Mouse (Mus musculus) heart, adult 2 months (tissue): ENCODE data around the gene Vps8. TPM values are rescaled to one million over a fixed set of nuclear protein-coding genes. Genes with fewer than 3 reads are reported as not detected.

Experiments
- DNase-seq, 2 experiments: peaks; one replicate each; pipeline ENCODE4 v3.0.0; 2021
- H3K27ac ChIP-seq: fragments of 200-600 bp; 2 replicates; pipeline ENCODE4 v1.8.1; 2022
- H3K27me3 ChIP-seq: fragments of 200-500 bp; 2 replicates; pipeline ENCODE4 v1.6.1; 2012; ENCODE audit warnings: mild to moderate bottlenecking, low read length, inconsistent platforms, mixed read lengths; ENCODE audit not compliant: control insufficient read depth, insufficient read depth
- H3K36me3 ChIP-seq: fragments of 200-500 bp; 2 replicates; pipeline ENCODE4 v1.6.1; 2012; ENCODE audit warnings: low read length, inconsistent platforms; ENCODE audit not compliant: control insufficient read depth, insufficient read depth
- H3K4me1 ChIP-seq: fragments of 200-500 bp; 2 replicates; pipeline ENCODE4 v1.6.1; 2011; ENCODE audit warnings: low read length; ENCODE audit not compliant: control insufficient read depth, insufficient read depth
- H3K4me3 ChIP-seq: fragments of 200-600 bp; 2 replicates; pipeline ENCODE4 v1.8.1; 2022
- H3K79me2 ChIP-seq: fragments of 200-500 bp; replicated peaks from 2 replicates; pipeline ENCODE4 v1.6.1; 2012; ENCODE audit warnings: mild to moderate bottlenecking, inconsistent platforms, low read length, moderate library complexity, mixed read lengths; ENCODE audit not compliant: control insufficient read depth, insufficient read depth
- H3K9ac ChIP-seq: fragments of 200-500 bp; 2 replicates; pipeline ENCODE4 v1.6.1; 2012; ENCODE audit warnings: low read depth, mild to moderate bottlenecking, control low read depth, inconsistent platforms, low read length, mixed read lengths
- CTCF ChIP-seq: fragments of 200-600 bp; IDR thresholded peaks from 2 replicates; pipeline ENCODE4 v1.8.1; 2022; ENCODE audit warnings: antibody characterized with exemption, mild to moderate bottlenecking, moderate library complexity
- EP300 ChIP-seq: fragments of 200-500 bp; IDR thresholded peaks from 2 replicates; pipeline ENCODE4 v1.6.1; 2011; ENCODE audit warnings: low read depth, low read length, control low read depth; ENCODE audit not compliant: insufficient read depth
- POLR2A ChIP-seq: fragments of 200-500 bp; IDR thresholded peaks from 2 replicates; pipeline ENCODE4 v1.6.1; 2011; ENCODE audit warnings: mild to moderate bottlenecking, low read depth, low read length, control low read depth; ENCODE audit not compliant: insufficient read depth
- WGBS: fragments of 180-500 bp; shearing (Covaris S2); methylation state at CpG from one replicate; pipeline ENCODE4 v1.1.7; 2018; 5-methylcytosine and 5-hydroxymethylcytosine counted together
- intact Hi-C: fragments of 180-260 bp; cut with DNase I; formaldehyde crosslinking; loops from one replicate; pipeline ENCODE4 v1.15.1; 2025
- polyA plus RNA-seq: library from polyadenylated mRNA; depleted of rRNA; stranded (reverse); fragments of >200 nt; gene quantifications from 2 replicates; pipeline ENCODE4 v1.2.3, GENCODE M21; 2012; rRNA removed
- total RNA-seq, 2 experiments: library from RNA; stranded (reverse); gene quantifications; 2 replicates each; pipeline ENCODE4 v1.2.3; 2021

The Vps8 gene
- total and polyA plus RNA-seq, 3 experiments = 14.0 to 25.5 (median 24.1) TPM

DNA sequence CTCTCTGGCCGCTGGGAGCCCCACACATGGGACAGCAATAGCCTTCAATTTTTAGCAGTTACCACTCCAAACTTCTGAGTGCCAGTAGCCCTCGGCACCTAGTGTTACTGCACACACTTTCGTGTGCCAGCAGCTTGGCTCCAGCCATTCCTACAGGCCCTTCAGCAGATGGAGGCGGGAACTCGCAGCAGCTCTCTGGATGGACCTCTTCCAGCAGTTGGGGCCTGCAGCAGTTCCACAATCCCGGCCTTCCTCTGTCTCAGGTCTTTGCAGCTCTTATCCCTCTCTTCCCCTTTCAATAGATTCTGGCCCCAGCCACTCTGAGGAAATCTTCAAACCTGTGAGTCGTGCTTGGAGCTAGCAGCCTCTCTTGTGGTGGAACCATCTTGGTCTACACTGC, 253.9 kb downstream of the Vps8 start:
- peaks cover 2% of the 10 kb centered on the region for H3K79me2 ChIP-seq
- no peak for DNase-seq
- no peak overlapping the region for H3K4me3 ChIP-seq
- H3K9ac ChIP-seq = no peak overlapping the region
- no peak overlapping the region for H3K27ac ChIP-seq
- intact Hi-C loops = no loop called here
- no peaks in the 10 kb centered on the region for H3K36me3 ChIP-seq
- H3K4me1 ChIP-seq = no peaks in the 10 kb centered on the region
- TF ChIP-seq CTCF = no peak
- no peak for TF ChIP-seq EP300
- no peak for TF ChIP-seq POLR2A
- WGBS = 76% methylated on average over 7 of the region's 7 CpGs
- H3K27me3 ChIP-seq = no peaks in the 10 kb centered on the region

DNA sequence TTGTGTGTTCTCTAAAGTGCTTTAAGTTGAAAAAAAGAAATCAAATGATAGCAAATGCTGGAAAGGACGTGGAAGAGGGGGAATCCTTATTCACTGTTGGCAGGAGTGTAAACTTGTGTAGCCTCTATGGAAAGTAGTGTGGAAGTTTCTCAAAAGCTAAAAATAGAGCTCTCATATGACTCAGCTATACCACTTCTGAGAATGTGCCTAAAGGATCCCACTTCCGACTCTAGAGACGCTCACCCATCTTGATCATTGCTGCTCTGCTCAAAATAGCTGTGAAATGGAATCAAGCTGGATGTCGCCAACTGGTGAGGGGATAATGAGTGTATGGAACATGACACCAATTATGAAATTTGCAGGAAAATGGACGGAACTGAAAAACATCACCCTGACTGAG, 264.5 kb downstream of the Vps8 start:
- no peak overlapping the region for H3K9ac ChIP-seq
- no peak for DNase-seq
- H3K27me3 ChIP-seq = no peaks in the 10 kb centered on the region
- TF ChIP-seq EP300 = no peak
- no peak for TF ChIP-seq POLR2A
- TF ChIP-seq CTCF = no peak
- no peaks in the 10 kb centered on the region; the same call in none of the 2 replicates for H3K79me2 ChIP-seq
- no peak overlapping the region for H3K4me3 ChIP-seq
- intact Hi-C loops = no loop called here
- H3K36me3 ChIP-seq = peaks cover 2% of the 10 kb centered on the region
- WGBS = 53% methylated on average over 5 of the region's 5 CpGs
- H3K27ac ChIP-seq = no peak overlapping the region
- peaks cover 6% of the 10 kb centered on the region for H3K4me1 ChIP-seq

DNA sequence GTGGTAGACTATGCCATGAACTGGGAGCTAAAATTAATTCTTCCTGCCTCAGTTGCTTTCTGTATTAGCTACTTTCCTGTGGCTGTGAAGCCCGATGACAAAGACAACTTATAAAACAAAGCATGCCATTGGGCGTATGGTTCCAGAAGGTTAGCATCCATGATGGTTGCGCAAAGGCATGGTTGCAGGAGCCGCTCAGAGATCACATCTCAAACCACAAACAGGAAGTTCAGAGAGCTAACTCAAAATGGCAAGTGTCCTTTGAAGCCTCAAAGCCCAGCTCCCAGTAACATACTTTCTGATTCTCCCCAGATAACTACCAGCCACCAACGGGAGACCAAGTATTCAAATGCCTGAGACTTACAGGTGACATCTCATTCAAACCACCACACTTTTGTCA, 266.2 kb downstream of the Vps8 start:
- 85% methylated on average over 5 of the region's 5 CpGs for WGBS
- intact Hi-C loops = no loop called here
- no peak for DNase-seq
- H3K36me3 ChIP-seq = peaks cover 2% of the 10 kb centered on the region
- no peak overlapping the region for H3K27ac ChIP-seq
- H3K27me3 ChIP-seq = no peaks in the 10 kb centered on the region
- H3K4me3 ChIP-seq = no peak overlapping the region
- no peaks in the 10 kb centered on the region; the same call in none of the 2 replicates for H3K79me2 ChIP-seq
- H3K9ac ChIP-seq = no peak overlapping the region
- TF ChIP-seq EP300 (no peak), CTCF (no peak), POLR2A (no peak)
- peaks cover 12% of the 10 kb centered on the region for H3K4me1 ChIP-seq

DNA sequence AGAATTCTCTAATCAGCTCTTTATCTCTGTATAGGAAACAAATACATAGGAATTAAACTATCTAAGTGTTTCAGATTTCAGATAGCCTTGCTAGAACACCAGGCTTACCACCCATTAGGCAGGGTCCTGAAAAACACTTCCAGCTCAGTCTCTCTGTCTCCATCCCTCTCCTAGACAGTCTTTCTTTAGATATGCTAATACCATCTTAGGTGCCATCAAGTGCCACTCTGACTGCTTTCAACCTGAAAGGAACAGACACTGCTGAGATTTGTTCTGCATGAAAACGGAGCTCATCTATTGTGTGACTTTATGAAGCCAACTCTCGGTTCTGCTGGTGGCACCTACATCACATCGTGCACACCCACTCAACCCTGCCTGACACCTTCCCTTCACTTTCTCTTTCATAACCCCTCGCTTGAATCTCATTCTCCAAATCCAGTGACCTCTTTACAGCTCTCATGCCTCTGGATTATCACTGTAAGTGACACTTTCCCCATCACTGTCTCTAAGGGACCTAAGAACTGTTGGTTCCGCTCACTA, 267.4 kb downstream of the Vps8 start:
- H3K27ac ChIP-seq = no peak overlapping the region
- peaks cover 14% of the 10 kb centered on the region for H3K4me1 ChIP-seq
- WGBS = 60% methylated on average over 5 of the region's 5 CpGs
- H3K4me3 ChIP-seq = no peak overlapping the region
- H3K36me3 ChIP-seq = peaks cover 2% of the 10 kb centered on the region
- H3K27me3 ChIP-seq = no peaks in the 10 kb centered on the region
- intact Hi-C loops = loop anchor here (5.0 kb wide), 1 partner anchor 48 kb away; no protein-coding TSS in a partner anchor
- no peak overlapping the region for H3K9ac ChIP-seq
- TF ChIP-seq CTCF (no peak), POLR2A (no peak), EP300 (no peak)
- DNase-seq = no peak
- no peaks in the 10 kb centered on the region; the same call in none of the 2 replicates for H3K79me2 ChIP-seq

DNA sequence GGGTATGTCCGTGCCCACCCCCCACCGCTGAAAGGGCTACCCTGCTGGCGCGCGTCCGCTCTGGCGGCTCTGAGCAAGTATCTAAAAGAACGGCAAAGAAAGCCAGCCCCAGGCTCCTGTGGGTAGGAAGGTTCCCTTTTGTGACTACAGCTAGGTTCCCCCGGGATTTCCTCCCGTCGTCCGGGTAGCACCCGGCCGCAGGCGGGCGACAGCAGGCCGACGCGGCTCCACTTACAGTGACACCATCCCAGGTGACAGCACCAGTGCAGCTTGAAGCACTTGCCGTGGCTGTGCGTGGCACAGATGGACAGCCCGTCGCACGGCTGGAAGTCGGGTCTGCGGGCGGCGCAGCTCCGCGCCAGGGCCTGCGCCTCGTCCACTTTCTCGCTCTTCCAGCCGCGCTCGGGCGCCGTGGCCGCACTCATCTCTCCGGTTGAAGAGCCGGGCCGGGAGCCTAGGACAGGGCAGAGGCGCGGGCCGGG, 271.1 kb downstream of the Vps8 start:
- H3K4me3 ChIP-seq = peak overlapping the region; percentile 96
- no peaks in the 10 kb centered on the region; the same call in 1 of the 2 replicates for H3K36me3 ChIP-seq
- under 1% methylated on average over 45 of the region's 45 CpGs for WGBS
- DNase-seq = no peak
- H3K27me3 ChIP-seq = no peaks in the 10 kb centered on the region
- intact Hi-C loops = loop anchor here (5.0 kb wide), 1 partner anchor 52 kb away; no protein-coding TSS in a partner anchor
- H3K79me2 ChIP-seq = no peaks in the 10 kb centered on the region; the same call in 1 of the 2 replicates
- peaks cover 15% of the 10 kb centered on the region for H3K4me1 ChIP-seq
- no peak; the same call in 1 of the 2 replicates for TF ChIP-seq POLR2A
- no peak for TF ChIP-seq CTCF
- no peak for TF ChIP-seq EP300
- peak overlapping the region; percentile 85 for H3K9ac ChIP-seq
- H3K27ac ChIP-seq = peak overlapping the region; percentile 94

Other genes starting within 250 kb of the Vps8 start
- 1 to 10 TPM; 6.3 to 7.0 TPM for gene Ephb3, start 218.4 kb upstream of the Vps8 start, total RNA-seq
- gene Ephb3, start 218.4 kb upstream of the Vps8 start, polyA plus RNA-seq = 9.9 and 11.3 TPM in 2 replicates